Mouse (Mus musculus): ENCODE data around the gene Ccl12. TPM values are rescaled to one million over a fixed set of nuclear protein-coding genes. Genes with fewer than 3 reads are reported as not detected.

Ccl12 gene
- polyA plus RNA-seq, 1 experiment from 2014 or later: 0.85 TPM

Other genes starting within 250 kb of the Ccl12 start
- gene 5530401A14Rik, start 241.2 kb upstream of the Ccl12 start, polyA plus RNA-seq (2016; fragmentation: Nextera tagmentation; extraction: Ambion mirVana): 0.10 and 0.22 TPM in 2 replicates
- gene Asic2, start 133.4 kb upstream of the Ccl12 start, polyA plus RNA-seq (2016; fragmentation: Nextera tagmentation; extraction: Ambion mirVana): 5.4 and 6.1 TPM in 2 replicates
- 2.0 and 2.4 TPM in 2 replicates for gene Ccl2, start 66.3 kb upstream of the Ccl12 start, polyA plus RNA-seq (2016; fragmentation: Nextera tagmentation; extraction: Ambion mirVana)
- not detected in 2 replicates for gene Gm17268, start 63.3 kb upstream of the Ccl12 start, polyA plus RNA-seq (2016; fragmentation: Nextera tagmentation; extraction: Ambion mirVana)
- 1.6 and 2.4 TPM in 2 replicates for gene Ccl7, start 56.1 kb upstream of the Ccl12 start, polyA plus RNA-seq (2016; fragmentation: Nextera tagmentation; extraction: Ambion mirVana)
- gene Ccl11, start 44.0 kb upstream of the Ccl12 start, polyA plus RNA-seq (2016; fragmentation: Nextera tagmentation; extraction: Ambion mirVana): 0.19 and 0.86 TPM in 2 replicates
- not detected in 2 replicates for gene Ccl8, start 13.3 kb downstream of the Ccl12 start, polyA plus RNA-seq (2016; fragmentation: Nextera tagmentation; extraction: Ambion mirVana)
- gene Ccl1, start 203.8 kb downstream of the Ccl12 start, polyA plus RNA-seq (2016; fragmentation: Nextera tagmentation; extraction: Ambion mirVana): not detected in 2 replicates

Data from hindbrain, embryonic 12.5 days (tissue).